8 mouse cellular contexts compared by ENCODE assay signal in genomic region chr15:85670176-85670788, GRCm38 (mm10).
A peak's percentile ranks its signal among the peaks of the same experiment; 100 is the strongest.
DNase-seq lines count a peak whose midpoint lies in the region; ATAC-seq lines count a peak whose summit lies in the region.

No protein-coding gene starts in this region.

- intact Hi-C loops in left cerebral cortex, postnatal 36 days (cut with DNase I): loop anchor here (2.0 to 5.0 kb wide), 2 partner anchors 37 to 57 kb away; no protein-coding TSS in a partner anchor

- no peak for DNase-seq in cerebellum, postnatal 25 days
- peak; percentile 87 for DNase-seq in cerebellum, adult 8-10 months
- DNase-seq in gastrocnemius, adult 18-20 months (ENCODE audit: low spot score): peak; percentile 61
- peak; percentile 80 to 86 for DNase-seq in left cerebral cortex, postnatal 36 days (ENCODE audit: low spot score in 2 of 2)

- H3K27ac ChIP-seq in hindbrain, embryonic 15.5 days (replicated peaks): peak overlapping the region; percentile 100
- peak overlapping the region; percentile 86 for H3K27ac ChIP-seq in stomach, embryonic 14.5 days (ENCODE audit: low read length)

- H3K9me3 ChIP-seq in hindbrain, embryonic 15.5 days: no peaks in the 10 kb centered on the region
- no peaks in the 10 kb centered on the region for H3K9me3 ChIP-seq in stomach, embryonic 14.5 days (ENCODE audit: control insufficient read depth, low read depth, low read length)

- under 1% methylated on average over 60 of the region's 64 CpGs for WGBS in hindbrain, embryonic 15.5 days
- WGBS in stomach, embryonic 14.5 days: 2% methylated on average over 53 of the region's 64 CpGs

- peak overlapping the region; percentile 82 for H3K4me3 ChIP-seq in hindbrain, embryonic 15.5 days
- H3K4me3 ChIP-seq in stomach, embryonic 14.5 days (ENCODE audit: low read depth, low read length): peak overlapping the region; percentile 85

- peak overlapping the region; percentile 77 for H3K4me2 ChIP-seq in hindbrain, embryonic 15.5 days
- H3K4me2 ChIP-seq in stomach, embryonic 14.5 days (replicated peaks; ENCODE audit: low read depth, low read length): peak overlapping the region; percentile 86

- peaks cover 49% of the 10 kb centered on the region for H3K4me1 ChIP-seq in hindbrain, embryonic 15.5 days (replicated peaks)
- peaks cover 17% of the 10 kb centered on the region for H3K4me1 ChIP-seq in stomach, embryonic 14.5 days (ENCODE audit: control insufficient read depth, insufficient read depth, low read length)

- peak; percentile 37 for ATAC-seq in cerebellum, adult (ENCODE audit: insufficient number of reproducible peaks, low FRiP score, low TSS enrichment)
- peak; percentile 83 for ATAC-seq in hindbrain, embryonic 15.5 days (ENCODE audit: low FRiP score, low read depth)
- ATAC-seq in megakaryocyte progenitor cell, adult 5-6 weeks (replicated peaks; ENCODE audit: poor library complexity): peak; percentile 41
- ATAC-seq in stomach, embryonic 14.5 days (ENCODE audit: insufficient number of reproducible peaks, insufficient read depth, low FRiP score, low read depth): peak; percentile 64

- peaks cover 14% of the 10 kb centered on the region for H3K27me3 ChIP-seq in hindbrain, embryonic 15.5 days
- peaks cover 10% of the 10 kb centered on the region for H3K27me3 ChIP-seq in stomach, embryonic 14.5 days (ENCODE audit: control insufficient read depth, insufficient read depth, low read length)

- no peaks in the 10 kb centered on the region for H3K36me3 ChIP-seq in hindbrain, embryonic 15.5 days
- H3K36me3 ChIP-seq in stomach, embryonic 14.5 days (ENCODE audit: control insufficient read depth, insufficient read depth, low read length): no peaks in the 10 kb centered on the region; the same call in 1 of the 2 replicates

- H3K9ac ChIP-seq in hindbrain, embryonic 15.5 days: peak overlapping the region; percentile 92
- peak overlapping the region; percentile 86 for H3K9ac ChIP-seq in stomach, embryonic 14.5 days (replicated peaks; ENCODE audit: low read depth, low read length)

Comparison
In these comparisons a context has a peak if more than half of its experiments do, and no peak if none do; other contexts are left out.
1. DNase-seq: peak in cerebellum, adult 8-10 months (single experiment), gastrocnemius, adult 18-20 months (single experiment) and left cerebral cortex, postnatal 36 days (2 of 2); none in cerebellum, postnatal 25 days (0 of 2).
2. Peak in every context shown above with its lines, with median percentiles within 50 percentile points of each other: ATAC-seq.